Mouse (Mus musculus) c-Kit-positive CD71-negative TER-119-negative erythroid progenitor cells, embryonic 14.5 days (primary cell): ENCODE measurements around the gene Baiap2.

Experiments
- DNase-seq: peaks from one replicate; pipeline ENCODE4 v3.0.0-alpha.2; 2013; ENCODE audit warnings: low read depth

The Baiap2 gene

GRCm38 (mm10) chr11:120045341-120045740 is 102.8 kb downstream of the Baiap2 start:
- no peak for DNase-seq

DNA sequence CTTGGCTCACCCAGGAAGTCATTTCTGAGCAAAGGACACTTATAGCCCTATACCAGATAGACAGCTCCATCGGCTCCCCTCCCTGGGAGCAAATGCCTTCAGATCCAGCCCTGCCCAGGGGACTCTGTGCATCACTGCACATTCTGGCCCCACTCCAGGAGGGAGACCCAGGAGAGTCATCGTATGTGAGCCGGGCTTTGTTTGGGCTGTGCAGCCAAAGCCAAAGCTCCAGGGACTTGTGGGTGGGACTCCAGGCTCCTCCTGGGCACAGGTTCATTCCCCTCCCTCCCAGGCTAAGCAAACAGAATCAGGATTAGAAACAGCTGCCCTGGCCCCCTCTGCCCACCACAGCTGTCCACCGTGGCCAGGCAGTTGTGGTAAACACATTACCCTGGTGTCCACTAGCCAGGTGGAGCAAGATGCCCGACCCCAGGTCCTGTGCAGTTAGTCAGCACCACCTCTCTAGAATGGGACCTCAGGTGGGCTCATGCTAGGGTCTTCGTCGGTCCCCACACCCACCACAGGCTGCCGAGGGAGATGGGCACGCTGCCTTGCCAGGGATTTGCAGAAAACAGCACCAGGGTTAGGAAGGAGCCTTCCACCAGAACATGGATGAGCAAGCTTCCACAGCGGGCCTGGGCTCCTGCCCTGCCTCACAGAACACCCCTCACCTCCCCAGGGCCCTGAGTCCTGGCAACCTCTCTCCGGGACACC is 103.4 kb downstream of the Baiap2 start:
- no peak for DNase-seq

- no peak for DNase-seq
Measured at GRCm38 (mm10) chr11:120046553-120047191, 104.1 kb downstream of the Baiap2 start, which contains the start of gene Aatk. TSS of gene Aatk (minus strand) at chr11:120047167.

- no peak for DNase-seq
Measured at GRCm38 (mm10) chr11:120047531-120048251, 105.1 kb downstream of the Baiap2 start.

DNA sequence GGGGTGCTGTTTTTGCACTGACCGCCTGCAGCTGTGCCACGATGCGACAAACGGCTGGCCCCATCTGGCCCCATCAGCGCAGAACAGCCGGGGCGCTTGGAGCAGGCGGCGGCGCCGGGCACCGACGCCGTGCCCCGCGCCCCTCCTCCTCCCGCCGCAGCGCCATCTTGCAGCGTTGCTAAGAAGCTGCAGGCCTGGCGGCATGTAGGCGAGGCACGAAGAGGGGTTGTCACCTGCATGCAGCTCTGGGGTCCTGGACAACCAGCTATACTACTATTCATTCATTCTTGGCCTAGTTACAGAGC is 105.6 kb downstream of the Baiap2 start:
- DNase-seq: no peak

DNA sequence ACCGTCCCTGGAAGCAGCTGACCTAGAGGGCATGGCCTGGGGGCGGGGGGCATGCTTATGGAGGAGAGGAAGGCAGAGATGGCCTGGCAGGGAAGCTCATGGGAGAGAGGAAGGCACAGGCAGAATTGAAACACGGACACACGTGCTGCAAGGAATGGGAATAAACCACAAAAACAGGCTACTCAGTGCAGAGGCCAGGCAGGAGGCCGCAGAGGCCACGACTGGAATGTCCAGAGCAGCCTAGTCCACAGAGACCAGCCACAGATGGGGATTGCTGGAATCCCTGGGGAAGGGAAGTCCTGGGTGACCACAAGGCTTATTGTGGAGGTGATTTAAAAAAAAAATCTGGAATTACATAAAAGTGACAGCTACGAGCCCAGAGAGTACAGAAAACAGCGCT is 106.5 kb downstream of the Baiap2 start:
- no peak for DNase-seq

DNA sequence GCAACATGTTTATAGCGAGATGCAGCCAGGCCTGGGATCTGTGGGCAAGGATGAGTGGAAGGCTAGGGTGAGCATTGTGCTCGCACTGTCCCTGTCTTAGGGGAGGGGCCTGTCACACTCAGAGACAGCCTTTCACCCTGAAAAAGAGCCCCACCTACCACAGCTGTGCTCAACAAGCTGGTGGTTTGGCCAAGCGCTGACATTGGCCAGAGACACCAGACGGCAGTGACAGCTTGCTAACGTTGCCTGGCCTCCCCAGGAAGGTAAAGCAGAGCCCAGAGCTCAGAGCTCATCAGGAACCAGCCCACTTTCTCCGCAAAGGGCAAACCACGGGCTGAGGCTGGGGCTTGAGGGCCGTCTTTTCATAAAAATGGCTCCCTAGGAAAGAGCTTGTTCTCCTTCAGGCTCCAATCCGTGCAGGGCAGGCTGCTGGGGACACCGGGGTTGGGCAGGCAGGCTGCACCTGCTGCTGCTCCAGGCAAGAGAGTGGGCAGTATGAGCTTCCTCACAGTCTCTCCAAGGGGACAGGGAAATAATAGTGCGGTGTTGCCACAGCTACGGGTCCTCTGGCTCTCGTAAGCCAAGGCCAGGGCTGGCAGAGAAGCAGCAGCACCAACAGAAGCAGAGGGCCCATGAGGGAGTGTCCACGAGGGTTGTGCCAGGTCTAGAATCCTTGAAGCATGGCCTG is 108.7 kb downstream of the Baiap2 start:
- DNase-seq: no peak

- no peak for DNase-seq
Measured at GRCm38 (mm10) chr11:120052274-120052673, 109.7 kb downstream of the Baiap2 start.

GRCm38 (mm10) chr11:120053846-120054245 is 111.3 kb downstream of the Baiap2 start:
- DNase-seq: no peak

- DNase-seq: no peak
Measured at GRCm38 (mm10) chr11:120055953-120056732, 113.6 kb downstream of the Baiap2 start.
